Mouse (Mus musculus) MEL (cell line): ENCODE results near the gene Shpk. TPM values are rescaled to one million over a fixed set of nuclear protein-coding genes. Genes with fewer than 3 reads are reported as not detected.

ENCODE experiments used
- DNase-seq: peaks from one replicate; pipeline ENCODE4 v3.0.0; 2011; ENCODE audit warnings: low read depth, low spot score
- H3K27ac ChIP-seq: 2 replicates; pipeline ENCODE4 v1.5.1; 2012; ENCODE audit warnings: low read depth, mild to moderate bottlenecking, control low read depth, low read length, moderate library complexity; ENCODE audit not compliant: control insufficient read depth
- H3K27me3 ChIP-seq, 2 experiments: fragments of 150-350 bp in 1 of 2; sonication (generic) in 1 of 2; 2 replicates each; pipeline ENCODE4 v1.6.1; 2012; ENCODE audit warnings: low read length in 2 of 2, mild to moderate bottlenecking in 2 of 2, improper control_type of control experiment in 1 of 2, moderate library complexity in 1 of 2; ENCODE audit not compliant: insufficient read depth in 2 of 2, control insufficient read depth in 1 of 2
- H3K36me3 ChIP-seq, 2 experiments: 2 replicates each; pipeline ENCODE4 v1.6.1; 2012 to 2014; ENCODE audit warnings: low read length in 2 of 2, improper control_type of control experiment in 1 of 2, inconsistent platforms in 1 of 2, mild to moderate bottlenecking in 1 of 2; ENCODE audit not compliant: insufficient read depth in 2 of 2, control insufficient read depth in 1 of 2
- H3K4me1 ChIP-seq, 2 experiments: fragments of 150-350 bp in 1 of 2; sonication (generic) in 1 of 2; 2 replicates each; pipeline ENCODE4 v1.6.1; 2012; ENCODE audit warnings: low read length in 2 of 2, improper control_type of control experiment in 1 of 2, mild to moderate bottlenecking in 1 of 2; ENCODE audit not compliant: insufficient read depth in 2 of 2, control insufficient read depth in 1 of 2
- H3K4me3 ChIP-seq, 2 experiments: fragments of 150-350 bp in 1 of 2; sonication (generic) in 1 of 2; 2 replicates each; pipeline ENCODE4 v1.5.1; 2012; ENCODE audit warnings: low read depth in 2 of 2, low read length in 2 of 2, mild to moderate bottlenecking in 2 of 2, moderate library complexity in 2 of 2, control low read depth in 1 of 2, improper control_type of control experiment in 1 of 2; ENCODE audit not compliant: control insufficient read depth in 1 of 2, insufficient read depth in 1 of 2
- H3K79me2 ChIP-seq: 2 replicates; pipeline ENCODE4 v1.6.1; 2012; ENCODE audit warnings: mild to moderate bottlenecking, low read length, moderate library complexity; ENCODE audit not compliant: control insufficient read depth, poor library complexity, insufficient read depth
- H3K9ac ChIP-seq: 2 replicates; pipeline ENCODE4 v1.6.1; 2012; ENCODE audit warnings: low read depth, mild to moderate bottlenecking, control low read depth, low read length, moderate library complexity; ENCODE audit not compliant: control insufficient read depth, poor library complexity, severe bottlenecking
- H3K9me3 ChIP-seq: fragments of 150-350 bp; sonication (generic); replicated peaks from 2 replicates; pipeline ENCODE4 v1.6.1; 2012; ENCODE audit warnings: mild to moderate bottlenecking, low read length, improper control_type of control experiment, moderate library complexity; ENCODE audit not compliant: insufficient read depth
- BHLHE40 ChIP-seq: IDR thresholded peaks from 2 replicates; pipeline ENCODE4 v1.6.1; 2012; ENCODE audit warnings: low read depth, mild to moderate bottlenecking, inconsistent platforms, low read length, improper control_type of control experiment, borderline replicate concordance
- ELF1 ChIP-seq: IDR thresholded peaks from 2 replicates; pipeline ENCODE4 v1.6.1; 2014; ENCODE audit warnings: low read depth, mild to moderate bottlenecking, inconsistent platforms, low read length, improper control_type of control experiment, moderate library complexity
- EP300 ChIP-seq, 2 experiments: IDR thresholded peaks; 2 replicates each; pipeline ENCODE4 v1.6.1; 2011; ENCODE audit warnings: improper control_type of control experiment in 2 of 2, low read length in 2 of 2, low read depth in 1 of 2, mild to moderate bottlenecking in 1 of 2
- ETS1 ChIP-seq: IDR thresholded peaks from 2 replicates; pipeline ENCODE4 v1.6.1; 2012; ENCODE audit warnings: low read depth, mild to moderate bottlenecking, inconsistent platforms, low read length, improper control_type of control experiment, moderate library complexity
- GABPA ChIP-seq: IDR thresholded peaks from 2 replicates; pipeline ENCODE4 v1.6.1; 2012; ENCODE audit warnings: low read depth, mild to moderate bottlenecking, inconsistent platforms, low read length, improper control_type of control experiment, moderate library complexity
- KAT2A ChIP-seq: conservative IDR thresholded peaks from 2 replicates; pipeline ENCODE4 v1.6.1; 2012; ENCODE audit warnings: low read depth, low read length, improper control_type of control experiment, inconsistent platforms
- MAX ChIP-seq: IDR thresholded peaks from 2 replicates; pipeline ENCODE4 v1.6.1; 2011; ENCODE audit warnings: low read length, improper control_type of control experiment
- MAZ ChIP-seq: IDR thresholded peaks from 2 replicates; pipeline ENCODE4 v1.6.1; 2012; ENCODE audit warnings: low read depth, mild to moderate bottlenecking, inconsistent platforms, low read length, improper control_type of control experiment
- MYC ChIP-seq: IDR thresholded peaks from 2 replicates; pipeline ENCODE4 v1.6.1; 2011; ENCODE audit warnings: low read depth, mild to moderate bottlenecking, low read length, improper control_type of control experiment, moderate library complexity
- NRF1 ChIP-seq: IDR thresholded peaks from 2 replicates; pipeline ENCODE4 v1.6.1; 2014; ENCODE audit warnings: low read depth, mild to moderate bottlenecking, inconsistent platforms, low read length, improper control_type of control experiment, moderate library complexity; ENCODE audit not compliant: poor library complexity, insufficient read depth, severe bottlenecking
- POLR2A ChIP-seq, 2 experiments: IDR thresholded peaks; 2 replicates each; pipeline ENCODE4 v1.6.1; 2011 to 2012; ENCODE audit warnings: low read length in 2 of 2, mild to moderate bottlenecking in 2 of 2, control low read depth in 1 of 2, improper control_type of control experiment in 1 of 2, low read depth in 1 of 2, moderate library complexity in 1 of 2; ENCODE audit not compliant: control insufficient read depth in 1 of 2, insufficient read depth in 1 of 2, poor library complexity in 1 of 2
- RCOR1 ChIP-seq: IDR thresholded peaks from 2 replicates; pipeline ENCODE4 v1.6.1; 2012; ENCODE audit warnings: low read depth, mild to moderate bottlenecking, inconsistent platforms, low read length, improper control_type of control experiment
- SIN3A ChIP-seq: IDR thresholded peaks from 2 replicates; pipeline ENCODE4 v1.6.1; 2012; ENCODE audit warnings: low read length, improper control_type of control experiment, inconsistent platforms
- TBP ChIP-seq: IDR thresholded peaks from 2 replicates; pipeline ENCODE4 v1.8.0; 2011; ENCODE audit warnings: low read depth, low read length, improper control_type of control experiment
- UBTF ChIP-seq: IDR thresholded peaks from 2 replicates; pipeline ENCODE4 v1.6.1; 2012; ENCODE audit warnings: low read depth, mild to moderate bottlenecking, inconsistent platforms, low read length, improper control_type of control experiment, moderate library complexity, borderline replicate concordance; ENCODE audit not compliant: insufficient read depth
- USF1 ChIP-seq: IDR thresholded peaks from 2 replicates; pipeline ENCODE4 v1.6.1; 2014; ENCODE audit warnings: low read depth, mild to moderate bottlenecking, inconsistent platforms, low read length, improper control_type of control experiment, moderate library complexity
- ZNF384 ChIP-seq: IDR thresholded peaks from 2 replicates; pipeline ENCODE4 v1.6.1; 2012; ENCODE audit warnings: low read depth, mild to moderate bottlenecking, inconsistent platforms, low read length, improper control_type of control experiment
- polyA plus RNA-seq, 2 experiments: library from polyadenylated mRNA; stranded (reverse) in 1 of 2; unstranded in 1 of 2; fragments of >175 nt in 1 of 2; fragments of >200 nt in 1 of 2; gene quantifications; 2 replicates each; pipeline versions ENCODE4 v1.2.1 to v1.2.4; 2012; ENCODE audit warnings: low replicate concordance in 2 of 2, low read depth in 1 of 2; ENCODE audit not compliant: insufficient read length in 2 of 2, insufficient read depth in 1 of 2, missing spikeins in 1 of 2
- total RNA-seq: library from RNA; depleted of rRNA; stranded (reverse); fragments of 300-350 nt; gene quantifications from 2 replicates; pipeline ENCODE4 v1.2.3, GENCODE M21; 2012

Gene Shpk
- total and polyA plus RNA-seq, 3 experiments: 1.4 to 1.6 TPM; not detected in 1

GRCm38 (mm10) chr11:73198603-73199229 is 544 bp upstream of the Shpk start, which contains the start of gene Ctns (continued):
- peak; percentile 57; the same call in 1 of the 2 replicates for TF ChIP-seq MAZ
- peak; percentile 65 for TF ChIP-seq TBP
- TF ChIP-seq MYC: peak; percentile 25; the same call in 1 of the 2 replicates
- TF ChIP-seq BHLHE40: no peak
- no peak for TF ChIP-seq GABPA
- peak; percentile 98 for TF ChIP-seq SIN3A

- peak; percentile 62 for DNase-seq
- Histone ChIP-seq H3K4me1 (0 out of 4 replicates have a peak, but pooled peaks cover 0 to 2% of the 10 kb centered on the region in 2 experiments), H3K9me3 (no peaks in the 10 kb centered on the region), H3K27me3 (no peaks in the 10 kb centered on the region), H3K36me3 (peaks cover 0 to 3% of the 10 kb centered on the region in 2 experiments; a peak in 1 of 4 replicates), H3K79me2 (no peaks in the 10 kb centered on the region; the same call in 1 of the 2 replicates), H3K27ac (no peak overlapping the region), H3K4me3 (peak overlapping the region; percentile 66 to 86), H3K9ac (peak overlapping the region; percentile 68)
- TF ChIP-seq EP300 (IDR thresholded peaks at IDR 0.05; ENCODE audit: low read depth in 1 of 2, low read length in 2 of 2) (peak in 1 of 2 experiments; percentile 40; a peak in 2 of 4 replicates), RCOR1 (0 out of 2 replicates have a peak, but pooled peaks have one; percentile 6), MAX (no peak)
Measured at GRCm38 (mm10) chr11:73199879-73200278, 619 bp downstream of the Shpk start.

GRCm38 (mm10) chr11:73201021-73201420 is 1.8 kb downstream of the Shpk start:
- H3K79me2 ChIP-seq: no peaks in the 10 kb centered on the region; the same call in 1 of the 2 replicates
- no peak for DNase-seq
- H3K27me3 ChIP-seq: no peaks in the 10 kb centered on the region
- H3K4me1 ChIP-seq: 0 out of 4 replicates have a peak, but pooled peaks cover 0 to 2% of the 10 kb centered on the region in 2 experiments
- no peak overlapping the region for H3K4me3 ChIP-seq
- H3K36me3 ChIP-seq: peaks cover 0 to 3% of the 10 kb centered on the region in 2 experiments; a peak in 1 of 4 replicates
- H3K9me3 ChIP-seq: no peaks in the 10 kb centered on the region
- no peak overlapping the region for H3K9ac ChIP-seq
- TF ChIP-seq ZNF384: no peak
- TF ChIP-seq KAT2A: no peak
- TF ChIP-seq USF1: no peak
- TF ChIP-seq TBP: no peak
- no peak for TF ChIP-seq ELF1
- TF ChIP-seq BHLHE40: no peak
- TF ChIP-seq ETS1: no peak
- TF ChIP-seq POLR2A (IDR thresholded peaks at IDR 0.05; ENCODE audit: control insufficient read depth in 1 of 2, insufficient read depth in 1 of 2, low read depth in 1 of 2, low read length in 2 of 2, poor library complexity in 1 of 2): no peak
- TF ChIP-seq UBTF: no peak
- no peak for TF ChIP-seq NRF1
- no peak overlapping the region for H3K27ac ChIP-seq
